Mouse (Mus musculus): ENCODE measurements around the gene Hadhb.

- no peak for TF ChIP-seq CTCF (IDR thresholded peaks at IDR 0.05; ENCODE audit: low read depth)
- TF ChIP-seq EP300 (IDR thresholded peaks at IDR 0.05; ENCODE audit: low read depth) = no peak
Observed at GRCm38 (mm10) chr5:30232271-30232971, 77.4 kb downstream of the Hadhb start, which contains the start of gene Selenoi.

Data from heart, postnatal 0 days (tissue).